Mouse (Mus musculus) spleen, postnatal 36 days (tissue): ENCODE results near the gene Arxes2.
"Not testable (repeated sequence)": the region's sequence is repeated elsewhere in the genome, so short reads cannot be mapped to it uniquely, and the experiment has no call there.

Experiments
- DNase-seq, 2 experiments: peaks; one replicate each; pipeline ENCODE4 v3.0.0; 2022; ENCODE audit warnings: low spot score in 2 of 2, mixed read lengths in 1 of 2

The Arxes2 gene

DNA sequence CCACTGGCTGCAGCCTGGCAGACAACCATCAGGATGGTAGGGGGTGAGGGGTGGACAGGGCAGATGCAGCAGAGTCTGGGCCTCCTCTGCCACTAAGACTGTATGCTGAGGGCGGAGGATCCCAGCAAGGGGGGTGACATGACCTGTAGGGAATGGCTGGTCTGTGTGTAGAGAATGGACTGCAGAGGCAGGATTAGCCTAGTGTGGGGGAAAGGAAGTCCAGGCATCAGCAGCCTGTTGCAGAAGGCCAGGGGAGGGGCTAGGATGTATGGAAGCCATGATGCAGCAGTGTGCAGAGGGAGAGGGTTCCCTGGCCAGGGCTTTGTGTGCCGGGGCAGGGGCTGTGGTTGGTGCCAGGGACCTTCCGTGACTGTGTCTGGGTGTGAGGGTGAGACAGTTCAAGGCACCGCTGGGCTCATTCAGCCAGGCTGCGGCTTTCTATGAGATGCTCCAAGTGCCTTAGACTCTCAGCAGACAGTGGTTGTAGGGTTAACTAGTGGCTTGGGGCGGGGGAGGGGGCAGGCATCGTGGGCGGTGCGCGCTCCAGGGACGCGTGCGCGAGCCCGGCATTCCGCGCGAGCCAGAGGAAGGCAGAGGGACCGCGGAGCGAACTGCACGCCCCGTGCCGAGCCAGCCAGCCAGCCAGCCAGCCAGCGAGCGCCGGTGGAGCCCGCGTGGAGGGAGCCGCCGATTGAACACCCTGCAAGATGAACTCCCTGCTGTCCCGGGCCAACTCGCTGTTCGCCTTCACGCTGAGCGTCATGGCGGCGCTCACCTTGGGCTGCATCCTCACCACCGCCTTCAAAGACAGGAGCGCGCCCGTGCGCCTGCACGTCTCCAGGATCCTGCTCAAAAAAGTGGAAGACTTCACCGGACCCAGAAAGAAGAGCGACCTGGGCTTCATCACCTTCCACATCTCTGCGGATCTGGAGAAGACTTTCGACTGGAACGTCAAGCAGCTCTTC is 39.5 kb downstream of the Arxes2 start, which contains the start of gene Arxes1:
Arxes1 (plus strand) TSS at position 569 of the 965 bp plus-strand sequence.
- not testable (repeated sequence) for DNase-seq

DNA sequence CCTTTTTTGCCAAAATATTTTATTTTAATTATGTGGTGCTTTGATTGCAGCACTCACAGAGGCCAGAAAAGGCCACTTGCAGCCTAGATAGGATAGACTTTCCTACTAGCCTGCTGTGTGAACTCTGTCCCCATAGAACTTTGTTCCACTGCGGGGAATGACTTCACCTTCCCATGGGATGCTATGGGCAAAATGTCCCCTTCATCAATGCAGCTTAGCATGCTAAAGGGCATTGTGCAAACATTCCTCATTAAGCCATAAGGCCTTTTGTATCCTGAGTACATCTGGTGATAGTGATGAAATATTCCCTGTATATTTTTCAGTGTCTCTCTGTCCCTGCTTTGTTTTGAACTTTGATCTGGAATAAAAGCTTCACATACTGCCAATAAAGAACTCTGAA is 50.1 kb downstream of the Arxes2 start:
- no peak for DNase-seq
